Mouse (Mus musculus): ENCODE results near the gene Cd33. TPM values are rescaled to one million over a fixed set of nuclear protein-coding genes. Genes with fewer than 3 reads are reported as not detected.

Cd33 gene
- polyA plus RNA-seq, 1 experiment from 2014 or later = 2.2 TPM

Other genes starting within 250 kb of the Cd33 start
- 13.1 and 15.8 TPM in 2 replicates for gene Zfp715, start 231.1 kb downstream of the Cd33 start, polyA plus RNA-seq (2015; fragmentation: Nextera tagmentation; extraction: Ambion mirVana)
- gene Siglecf, start 193.1 kb downstream of the Cd33 start, polyA plus RNA-seq (2015; fragmentation: Nextera tagmentation; extraction: Ambion mirVana) = 0.14 and 0.23 TPM in 2 replicates
- 0.25 and 0.48 TPM in 2 replicates for gene Siglecg, start 136.2 kb downstream of the Cd33 start, polyA plus RNA-seq (2015; fragmentation: Nextera tagmentation; extraction: Ambion mirVana)
- gene Lim2, start 116.8 kb downstream of the Cd33 start, polyA plus RNA-seq (2015; fragmentation: Nextera tagmentation; extraction: Ambion mirVana) = not detected in 2 replicates
- 3.1 and 5.2 TPM in 2 replicates for gene Nkg7, start 107.4 kb downstream of the Cd33 start, polyA plus RNA-seq (2015; fragmentation: Nextera tagmentation; extraction: Ambion mirVana)
- gene Cldnd2, start 103.6 kb downstream of the Cd33 start, polyA plus RNA-seq (2015; fragmentation: Nextera tagmentation; extraction: Ambion mirVana) = not detected in 2 replicates
- 348 and 368 TPM in 2 replicates for gene Etfb, start 100.3 kb downstream of the Cd33 start, polyA plus RNA-seq (2015; fragmentation: Nextera tagmentation; extraction: Ambion mirVana)
- gene Gm45233, start 100.3 kb downstream of the Cd33 start, polyA plus RNA-seq (2015; fragmentation: Nextera tagmentation; extraction: Ambion mirVana) = 0.49 TPM in 1 of 2 replicates, not detected in the other
- 2.8 and 3.7 TPM in 2 replicates for gene Vsig10l, start 81.3 kb downstream of the Cd33 start, polyA plus RNA-seq (2015; fragmentation: Nextera tagmentation; extraction: Ambion mirVana)
- gene Iglon5, start 54.4 kb downstream of the Cd33 start, polyA plus RNA-seq (2015; fragmentation: Nextera tagmentation; extraction: Ambion mirVana) = 0.15 and 0.38 TPM in 2 replicates
- gene 4931406B18Rik, start 38.5 kb downstream of the Cd33 start, polyA plus RNA-seq (2015; fragmentation: Nextera tagmentation; extraction: Ambion mirVana) = not detected in 2 replicates
- gene Zfp658, start 17.8 kb upstream of the Cd33 start, polyA plus RNA-seq (2015; fragmentation: Nextera tagmentation; extraction: Ambion mirVana) = 4.3 TPM in 2 replicates
- gene Zfp719, start 35.2 kb upstream of the Cd33 start, polyA plus RNA-seq (2015; fragmentation: Nextera tagmentation; extraction: Ambion mirVana) = 14.1 and 15.8 TPM in 2 replicates
- 0.41 and 0.80 TPM in 2 replicates for gene Zfp819, start 62.7 kb upstream of the Cd33 start, polyA plus RNA-seq (2015; fragmentation: Nextera tagmentation; extraction: Ambion mirVana)
- gene Ceacam18, start 90.3 kb upstream of the Cd33 start, polyA plus RNA-seq (2015; fragmentation: Nextera tagmentation; extraction: Ambion mirVana) = not detected in 2 replicates
- gene Siglece, start 115.7 kb upstream of the Cd33 start, polyA plus RNA-seq (2015; fragmentation: Nextera tagmentation; extraction: Ambion mirVana) = 1.2 and 2.2 TPM in 2 replicates
- 13.0 and 13.1 TPM in 2 replicates for gene Ctu1, start 127.6 kb upstream of the Cd33 start, polyA plus RNA-seq (2015; fragmentation: Nextera tagmentation; extraction: Ambion mirVana)
- gene Klk14, start 146.0 kb upstream of the Cd33 start, polyA plus RNA-seq (2015; fragmentation: Nextera tagmentation; extraction: Ambion mirVana) = not detected in 2 replicates
- 3.9 and 5.5 TPM in 2 replicates for gene Klk13, start 168.1 kb upstream of the Cd33 start, polyA plus RNA-seq (2015; fragmentation: Nextera tagmentation; extraction: Ambion mirVana)
- not detected in 2 replicates for gene Klk12, start 224.5 kb upstream of the Cd33 start, polyA plus RNA-seq (2015; fragmentation: Nextera tagmentation; extraction: Ambion mirVana)
- gene Klk11, start 230.2 kb upstream of the Cd33 start, polyA plus RNA-seq (2015; fragmentation: Nextera tagmentation; extraction: Ambion mirVana) = 0.41 and 0.75 TPM in 2 replicates
- gene Klk10, start 236.6 kb upstream of the Cd33 start, polyA plus RNA-seq (2015; fragmentation: Nextera tagmentation; extraction: Ambion mirVana) = 4.6 and 6.4 TPM in 2 replicates
- gene Klk9, start 247.5 kb upstream of the Cd33 start, polyA plus RNA-seq (2015; fragmentation: Nextera tagmentation; extraction: Ambion mirVana) = 0.14 and 0.33 TPM in 2 replicates

Data from lung, embryonic 16.5 days (tissue).